Mouse (Mus musculus) midbrain, postnatal 0 days (tissue): Measurements from ENCODE around the gene Gm9936. TPM values are rescaled to one million over a fixed set of nuclear protein-coding genes. Genes with fewer than 3 reads are reported as not detected.
"Not testable (repeated sequence)": the region's sequence is repeated elsewhere in the genome, so short reads cannot be mapped to it uniquely, and the experiment has no call there.

Experiments
- ATAC-seq: fragments of 200-750 bp; cut with Nextera tagmentation; 2 replicates; pipeline ENCODE4 v1.8.0; 2017; ENCODE audit warnings: moderate number of reproducible peaks, mild to moderate bottlenecking, moderate TSS enrichment, moderate library complexity; ENCODE audit not compliant: low FRiP score
- DNase-seq: peaks from one replicate; pipeline ENCODE4 v3.0.0-alpha.2; 2015; ENCODE audit warnings: low spot score
- H3K27ac ChIP-seq: fragments of 300-500 bp; sonication (generic); 2 replicates; pipeline ENCODE4 v1.5.1; 2014; ENCODE audit warnings: low read depth, mild to moderate bottlenecking, low read length, mixed read lengths
- H3K27me3 ChIP-seq: fragments of 300-500 bp; sonication (generic); 2 replicates; pipeline ENCODE4 v1.6.1; 2014; ENCODE audit warnings: low read length, control low read depth, mixed read lengths; ENCODE audit not compliant: insufficient read depth
- H3K36me3 ChIP-seq: fragments of 300-500 bp; sonication (generic); 2 replicates; pipeline ENCODE4 v1.6.1; 2014; ENCODE audit warnings: low read length, control low read depth, mixed read lengths; ENCODE audit not compliant: insufficient read depth
- H3K4me1 ChIP-seq: fragments of 300-500 bp; sonication (generic); 2 replicates; pipeline ENCODE4 v1.6.1; 2014; ENCODE audit warnings: mild to moderate bottlenecking, control low read depth, antibody characterized with exemption, low read length, mixed read lengths; ENCODE audit not compliant: insufficient read depth
- H3K4me2 ChIP-seq: fragments of 300-500 bp; sonication (generic); 2 replicates; pipeline ENCODE4 v1.6.1; 2014; ENCODE audit warnings: low read depth, mild to moderate bottlenecking, low read length, mixed read lengths; ENCODE audit not compliant: poor library complexity, severe bottlenecking
- H3K4me3 ChIP-seq: fragments of 300-500 bp; sonication (generic); 2 replicates; pipeline ENCODE4 v1.5.1; 2014; ENCODE audit warnings: low read depth, mild to moderate bottlenecking, low read length, moderate library complexity
- H3K9ac ChIP-seq: fragments of 300-500 bp; sonication (generic); replicated peaks from 2 replicates; pipeline ENCODE4 v1.6.1; 2014; ENCODE audit warnings: mild to moderate bottlenecking, low read length, moderate library complexity, mixed read lengths; ENCODE audit not compliant: poor library complexity, severe bottlenecking
- H3K9me3 ChIP-seq: fragments of 300-500 bp; sonication (generic); 2 replicates; pipeline ENCODE4 v1.6.1; 2016; ENCODE audit warnings: low read length, control low read depth
- CTCF ChIP-seq: IDR thresholded peaks from 2 replicates; pipeline ENCODE4 v1.5.1; 2016; ENCODE audit warnings: antibody characterized with exemption, mild to moderate bottlenecking
- WGBS: fragments of 180-500 bp; shearing (Covaris S2); extraction: QIAGEN DNeasy Blood & Tissue Kit; methylation state at CpG from one replicate; pipeline ENCODE4 v1.1.7; 2014; 5-methylcytosine and 5-hydroxymethylcytosine counted together
- polyA plus RNA-seq: library from polyadenylated mRNA; unstranded; fragments of >200 nt; fragmentation: Nextera tagmentation; extraction: Ambion mirVana; gene quantifications from 2 replicates; pipeline ENCODE4 v1.2.1, GENCODE M21; 2015
- total RNA-seq: library from RNA; depleted of rRNA; stranded (reverse); fragments of >200 nt; gene quantifications from 2 replicates; pipeline ENCODE4 v1.2.3, GENCODE M21; 2014

Gene Gm9936
- total and polyA plus RNA-seq, 2 experiments from 2014 or later: 3.1 to 6.7 TPM

DNA sequence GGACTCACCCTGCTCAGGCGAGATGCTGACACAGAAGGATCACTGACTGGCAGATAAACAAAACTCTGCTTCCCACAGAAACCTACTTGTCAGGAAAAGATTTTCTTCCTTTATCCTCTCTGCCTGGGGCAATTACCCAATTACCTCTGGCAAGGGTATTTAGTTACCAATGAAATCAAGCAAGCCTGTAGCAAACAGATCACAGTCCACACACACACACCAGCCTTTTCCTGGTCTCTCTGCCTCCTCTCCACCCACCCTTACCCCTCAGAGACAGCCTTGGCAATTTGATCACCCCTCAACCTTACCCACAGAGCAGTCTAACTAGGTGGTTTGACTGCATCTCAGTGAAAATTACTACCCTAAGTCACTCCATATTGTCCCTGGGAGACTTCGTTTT is 30.5 kb upstream of the Gm9936 start:
- no peaks in the 10 kb centered on the region for H3K9me3 ChIP-seq
- H3K4me2 ChIP-seq: no peak overlapping the region
- DNase-seq (no peak), ATAC-seq (no peak)
- no peaks in the 10 kb centered on the region for H3K4me1 ChIP-seq
- no peak overlapping the region for H3K27ac ChIP-seq
- no peak overlapping the region for H3K4me3 ChIP-seq
- no peak for TF ChIP-seq CTCF
- 93% methylated on average over 2 of the region's 2 CpGs for WGBS
- no peaks in the 10 kb centered on the region for H3K36me3 ChIP-seq
- H3K27me3 ChIP-seq: no peaks in the 10 kb centered on the region
- no peak overlapping the region for H3K9ac ChIP-seq

GRCm38 (mm10) chr5:114886801-114887200 is 28.3 kb upstream of the Gm9936 start:
- Histone ChIP-seq H3K27ac (no peak overlapping the region), H3K9me3 (no peaks in the 10 kb centered on the region), H3K36me3 (no peaks in the 10 kb centered on the region), H3K27me3 (no peaks in the 10 kb centered on the region), H3K4me1 (no peaks in the 10 kb centered on the region), H3K9ac (no peak overlapping the region), H3K4me3 (no peak overlapping the region), H3K4me2 (no peak overlapping the region)
- DNase-seq (no peak), ATAC-seq (no peak)
- no peak for TF ChIP-seq CTCF
- WGBS: 88% methylated on average over 6 of the region's 6 CpGs

GRCm38 (mm10) chr5:114883022-114883421 is 24.5 kb upstream of the Gm9936 start:
- no peak overlapping the region for H3K27ac ChIP-seq
- no peak for ATAC-seq
- no peaks in the 10 kb centered on the region for H3K9me3 ChIP-seq
- no peak overlapping the region for H3K4me2 ChIP-seq
- WGBS: 96% methylated on average over 11 of the region's 11 CpGs
- H3K36me3 ChIP-seq: no peaks in the 10 kb centered on the region
- H3K4me1 ChIP-seq: no peaks in the 10 kb centered on the region
- no peak overlapping the region for H3K4me3 ChIP-seq
- DNase-seq: no peak
- H3K9ac ChIP-seq: no peak overlapping the region
- no peaks in the 10 kb centered on the region for H3K27me3 ChIP-seq
- no peak for TF ChIP-seq CTCF

GRCm38 (mm10) chr5:114882319-114882718 is 23.8 kb upstream of the Gm9936 start:
- not testable (repeated sequence) for H3K36me3 ChIP-seq, DNase-seq, H3K9me3 ChIP-seq, H3K9ac ChIP-seq, H3K4me1 ChIP-seq, H3K27me3 ChIP-seq, H3K27ac ChIP-seq, H3K4me3 ChIP-seq, ATAC-seq, H3K4me2 ChIP-seq
- 88% methylated on average over 6 of the region's 7 CpGs for WGBS

- no peak overlapping the region for H3K27ac ChIP-seq
- H3K9ac ChIP-seq: no peak overlapping the region
- H3K36me3 ChIP-seq: no peaks in the 10 kb centered on the region
- H3K4me3 ChIP-seq: no peak overlapping the region
- ATAC-seq (no peak), DNase-seq (no peak)
- H3K4me1 ChIP-seq: no peaks in the 10 kb centered on the region
- no peaks in the 10 kb centered on the region for H3K9me3 ChIP-seq
- 71% methylated on average over 13 of the region's 13 CpGs for WGBS
- H3K27me3 ChIP-seq: no peaks in the 10 kb centered on the region
- H3K4me2 ChIP-seq: no peak overlapping the region
- no peak for TF ChIP-seq CTCF
Observed at GRCm38 (mm10) chr5:114879399-114879798, 20.9 kb upstream of the Gm9936 start.

- Histone ChIP-seq H3K9ac (no peak overlapping the region), H3K4me1 (no peaks in the 10 kb centered on the region), H3K4me3 (no peak overlapping the region), H3K36me3 (no peaks in the 10 kb centered on the region), H3K9me3 (no peaks in the 10 kb centered on the region), H3K27me3 (no peaks in the 10 kb centered on the region), H3K27ac (no peak overlapping the region), H3K4me2 (no peak overlapping the region)
- 69% methylated on average over 7 of the region's 7 CpGs for WGBS
- DNase-seq: no peak
- TF ChIP-seq CTCF: no peak
- no peak for ATAC-seq
Observed at GRCm38 (mm10) chr5:114877487-114877886, 19.0 kb upstream of the Gm9936 start.

DNA sequence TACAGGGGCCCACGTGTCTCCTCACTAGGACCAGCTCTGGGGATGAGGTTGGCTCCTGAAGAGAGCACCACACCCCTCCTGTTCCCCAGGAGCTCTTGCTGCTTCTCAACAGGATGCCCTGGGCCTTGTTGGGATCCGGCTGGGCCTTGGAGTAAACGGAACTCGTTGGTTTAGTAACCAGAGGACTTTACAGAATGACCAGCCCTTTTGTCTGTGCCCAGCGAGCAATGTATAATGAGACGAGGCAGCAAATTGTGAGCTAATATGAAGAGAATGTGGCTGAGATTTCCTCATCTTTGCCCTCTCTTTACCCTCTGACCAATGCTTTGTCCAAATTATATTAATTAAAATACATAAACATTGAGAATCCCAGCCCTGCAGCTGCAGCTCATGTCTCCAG is 17.8 kb upstream of the Gm9936 start:
- H3K4me1 ChIP-seq: no peaks in the 10 kb centered on the region
- H3K4me2 ChIP-seq: no peak overlapping the region
- no peak overlapping the region for H3K9ac ChIP-seq
- TF ChIP-seq CTCF: no peak
- no peak overlapping the region for H3K27ac ChIP-seq
- DNase-seq (no peak), ATAC-seq (no peak)
- 37% methylated on average over 6 of the region's 6 CpGs for WGBS
- H3K36me3 ChIP-seq: no peaks in the 10 kb centered on the region
- H3K27me3 ChIP-seq: no peaks in the 10 kb centered on the region
- no peak overlapping the region for H3K4me3 ChIP-seq
- no peaks in the 10 kb centered on the region for H3K9me3 ChIP-seq
